Mouse (Mus musculus) heart, embryonic 15.5 days (tissue): ENCODE results near the gene Ubald2. TPM values are rescaled to one million over a fixed set of nuclear protein-coding genes. Genes with fewer than 3 reads are reported as not detected.
A peak's percentile ranks its signal among the peaks of the same experiment; 100 is the strongest.
"Not testable (repeated sequence)": the region's sequence is repeated elsewhere in the genome, so short reads cannot be mapped to it uniquely, and the experiment has no call there.

Experiments used
- ATAC-seq: fragments of 200-750 bp; cut with Nextera tagmentation; replicated peaks from 2 replicates; pipeline ENCODE4 v1.8.0; 2017; ENCODE audit warnings: low read depth, moderate TSS enrichment; ENCODE audit not compliant: insufficient number of reproducible peaks, insufficient read depth, low FRiP score
- H3K27ac ChIP-seq: fragments of 300-500 bp; sonication (generic); 2 replicates; pipeline ENCODE4 v1.5.1; 2015; ENCODE audit warnings: mild to moderate bottlenecking, inconsistent platforms
- H3K27me3 ChIP-seq: fragments of 300-500 bp; sonication (generic); 2 replicates; pipeline ENCODE4 v1.6.1; 2015; ENCODE audit warnings: inconsistent platforms
- H3K36me3 ChIP-seq: fragments of 300-500 bp; sonication (generic); 2 replicates; pipeline ENCODE4 v1.6.1; 2015; ENCODE audit warnings: mild to moderate bottlenecking, inconsistent platforms
- H3K4me1 ChIP-seq: fragments of 300-500 bp; sonication (generic); replicated peaks from 2 replicates; pipeline ENCODE4 v1.6.1; 2015; ENCODE audit warnings: inconsistent platforms
- H3K4me2 ChIP-seq: fragments of 300-500 bp; sonication (generic); 2 replicates; pipeline ENCODE4 v1.6.1; 2015; ENCODE audit warnings: inconsistent platforms, mild to moderate bottlenecking, moderate library complexity
- H3K4me3 ChIP-seq: fragments of 300-500 bp; sonication (generic); 2 replicates; pipeline ENCODE4 v1.5.1; 2015; ENCODE audit warnings: mild to moderate bottlenecking, inconsistent platforms
- H3K9ac ChIP-seq: fragments of 300-500 bp; sonication (generic); 2 replicates; pipeline ENCODE4 v1.6.1; 2015; ENCODE audit warnings: mild to moderate bottlenecking, inconsistent platforms
- H3K9me3 ChIP-seq: fragments of 300-500 bp; sonication (generic); replicated peaks from 2 replicates; pipeline ENCODE4 v1.6.1; 2016; ENCODE audit warnings: inconsistent platforms
- WGBS: fragments of 180-500 bp; shearing (Covaris S2); methylation state at CpG from one replicate; pipeline ENCODE4 v1.1.7; 2015; ENCODE audit warnings: mixed read lengths; 5-methylcytosine and 5-hydroxymethylcytosine counted together
- polyA plus RNA-seq: library from polyadenylated mRNA; unstranded; fragments of >200 nt; fragmentation: Nextera tagmentation; extraction: Ambion mirVana; gene quantifications from 2 replicates; pipeline ENCODE4 v1.2.1, GENCODE M21; 2015

Ubald2 gene
- polyA plus RNA-seq, 1 experiment from 2014 or later: 29.3 TPM

DNA sequence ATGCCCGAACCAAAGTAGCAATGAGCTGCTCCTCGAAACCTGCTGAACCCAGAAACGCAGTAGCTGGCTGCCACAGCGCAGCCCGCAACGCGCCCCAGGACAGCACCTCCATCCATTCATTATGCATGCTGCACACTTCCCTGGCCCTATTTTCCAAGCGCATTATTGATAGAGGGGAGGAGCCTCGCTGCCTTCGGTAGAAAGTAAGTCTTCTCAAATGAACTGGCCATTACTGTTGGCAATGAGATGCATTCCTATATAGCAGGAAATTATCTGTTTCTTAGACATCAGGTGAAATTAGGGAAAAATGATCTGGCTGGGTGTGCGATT lies 35.6 kb upstream of the Ubald2 start:
- 85% methylated on average over 11 of the region's 11 CpGs for WGBS
- Histone ChIP-seq H3K4me2 (no peak overlapping the region), H3K9me3 (no peaks in the 10 kb centered on the region), H3K4me1 (peaks cover 7% of the 10 kb centered on the region; the same call in 1 of the 2 replicates), H3K36me3 (no peaks in the 10 kb centered on the region), H3K27me3 (no peaks in the 10 kb centered on the region), H3K27ac (no peak overlapping the region), H3K4me3 (no peak overlapping the region), H3K9ac (no peak overlapping the region)
- no peak for ATAC-seq

DNA sequence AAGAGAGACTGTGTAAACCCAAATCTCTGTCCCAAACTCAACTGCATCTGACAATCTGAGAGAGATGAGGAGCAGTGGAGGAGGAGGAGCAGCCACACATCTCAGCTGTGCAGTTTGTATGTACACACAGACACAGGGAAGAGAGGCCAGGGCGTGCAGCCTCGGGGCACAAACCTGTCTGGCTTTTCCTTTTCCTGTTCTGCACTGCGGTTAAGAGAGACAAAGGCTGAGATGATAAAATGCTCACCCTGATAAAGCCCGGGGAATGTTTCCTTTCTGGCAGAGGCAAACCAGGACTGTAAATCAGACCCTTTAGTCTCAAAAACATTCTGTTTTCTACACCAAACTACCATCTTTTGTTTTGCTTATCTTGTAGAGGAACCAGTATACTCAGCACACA lies 33.3 kb upstream of the Ubald2 start:
- no peaks in the 10 kb centered on the region for H3K36me3 ChIP-seq
- WGBS: 13% methylated on average over 4 of the region's 4 CpGs
- H3K27ac ChIP-seq: peak overlapping the region; percentile 18; the same call in 1 of the 2 replicates
- no peaks in the 10 kb centered on the region for H3K9me3 ChIP-seq
- H3K4me1 ChIP-seq: peaks cover 5% of the 10 kb centered on the region; the same call in 1 of the 2 replicates
- ATAC-seq: no peak; the same call in 1 of the 2 replicates
- H3K27me3 ChIP-seq: no peaks in the 10 kb centered on the region
- H3K4me3 ChIP-seq: no peak overlapping the region
- H3K9ac ChIP-seq: no peak overlapping the region
- no peak overlapping the region for H3K4me2 ChIP-seq

DNA sequence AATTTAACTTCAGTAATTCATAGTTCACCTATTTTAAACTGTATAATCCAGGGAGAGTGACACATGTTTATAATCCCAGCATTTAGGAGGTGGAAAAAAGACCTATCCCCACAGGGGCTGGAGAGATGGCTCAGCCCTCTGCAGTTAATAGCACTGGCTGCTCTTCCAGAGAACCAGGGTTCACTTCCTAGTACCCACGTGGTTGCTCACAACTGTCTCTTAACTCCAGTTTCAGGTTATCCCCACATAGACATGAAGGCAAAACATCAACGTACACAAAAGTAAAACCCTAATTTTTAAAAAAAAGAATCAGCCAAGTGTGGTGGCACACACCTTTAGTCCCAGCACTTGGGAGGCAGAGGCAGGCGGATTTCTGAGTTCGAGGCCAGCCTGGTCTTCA lies 28.3 kb upstream of the Ubald2 start:
- Histone ChIP-seq H3K4me3 (no peak overlapping the region), H3K9ac (no peak overlapping the region), H3K4me2 (no peak overlapping the region), H3K27me3 (no peaks in the 10 kb centered on the region), H3K36me3 (no peaks in the 10 kb centered on the region), H3K27ac (no peak overlapping the region), H3K4me1 (peaks cover 2% of the 10 kb centered on the region; the same call in 1 of the 2 replicates), H3K9me3 (no peaks in the 10 kb centered on the region)
- WGBS: 86% methylated on average over 4 of the region's 4 CpGs
- ATAC-seq: no peak

DNA sequence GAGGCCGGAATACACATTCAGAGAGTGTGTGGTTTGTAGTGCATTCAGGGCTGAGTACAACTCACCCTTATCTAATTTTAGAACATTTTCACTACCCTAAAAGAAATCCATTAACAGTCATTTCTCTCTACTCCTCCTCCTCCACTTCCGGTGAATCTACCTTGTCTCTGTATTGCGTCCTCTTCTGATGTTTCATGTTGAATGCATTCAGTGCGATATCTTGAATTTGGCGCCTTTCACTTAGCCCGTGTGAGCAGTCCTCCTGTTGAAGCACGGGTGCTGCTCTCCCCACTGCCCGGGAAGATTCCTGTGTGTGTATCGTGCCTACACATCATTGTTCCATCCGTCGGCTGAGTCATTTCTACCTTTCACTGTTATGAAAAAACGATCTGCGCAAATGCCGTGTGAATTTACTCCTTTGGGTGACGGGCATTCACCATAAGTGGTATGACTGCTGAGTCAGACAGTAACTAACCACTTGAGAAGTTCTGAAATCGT lies 27.6 kb upstream of the Ubald2 start:
- H3K36me3 ChIP-seq: no peaks in the 10 kb centered on the region
- H3K27me3 ChIP-seq: no peaks in the 10 kb centered on the region; the same call in 1 of the 2 replicates
- H3K4me2 ChIP-seq: no peak overlapping the region
- no peak overlapping the region for H3K27ac ChIP-seq
- no peaks in the 10 kb centered on the region for H3K9me3 ChIP-seq
- 86% methylated on average over 16 of the region's 16 CpGs for WGBS
- H3K4me3 ChIP-seq: no peak overlapping the region
- ATAC-seq: no peak
- H3K4me1 ChIP-seq: peaks cover 2% of the 10 kb centered on the region; the same call in 1 of the 2 replicates
- no peak overlapping the region for H3K9ac ChIP-seq

DNA sequence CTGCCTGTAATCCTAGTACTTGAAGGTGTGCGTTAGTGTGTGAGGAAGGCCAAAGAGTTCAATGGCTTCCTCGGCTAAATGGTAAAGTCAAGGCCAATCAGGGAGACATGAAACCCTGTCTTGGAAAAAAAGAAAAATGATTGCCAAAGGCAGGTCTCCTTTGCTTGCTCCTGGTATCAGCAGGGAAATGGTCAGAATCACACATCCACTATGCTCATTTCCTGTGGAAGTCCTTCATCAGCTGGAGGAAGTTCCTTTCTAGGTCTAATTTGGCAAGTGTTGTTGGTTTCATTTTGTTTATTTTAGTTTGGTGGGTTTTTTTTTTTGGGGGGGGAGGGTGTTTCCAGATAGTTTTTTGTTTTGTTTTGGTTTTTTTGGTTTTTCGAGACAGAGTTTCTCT lies 24.9 kb upstream of the Ubald2 start:
- H3K27me3 ChIP-seq: no peaks in the 10 kb centered on the region; the same call in 1 of the 2 replicates
- H3K4me1 ChIP-seq: peaks cover 19% of the 10 kb centered on the region
- no peak overlapping the region for H3K4me2 ChIP-seq
- H3K9me3 ChIP-seq: no peaks in the 10 kb centered on the region
- H3K36me3 ChIP-seq: no peaks in the 10 kb centered on the region
- 78% methylated on average over 3 of the region's 3 CpGs for WGBS
- no peak for ATAC-seq
- H3K27ac ChIP-seq: no peak overlapping the region
- no peak overlapping the region for H3K4me3 ChIP-seq
- no peak overlapping the region for H3K9ac ChIP-seq

DNA sequence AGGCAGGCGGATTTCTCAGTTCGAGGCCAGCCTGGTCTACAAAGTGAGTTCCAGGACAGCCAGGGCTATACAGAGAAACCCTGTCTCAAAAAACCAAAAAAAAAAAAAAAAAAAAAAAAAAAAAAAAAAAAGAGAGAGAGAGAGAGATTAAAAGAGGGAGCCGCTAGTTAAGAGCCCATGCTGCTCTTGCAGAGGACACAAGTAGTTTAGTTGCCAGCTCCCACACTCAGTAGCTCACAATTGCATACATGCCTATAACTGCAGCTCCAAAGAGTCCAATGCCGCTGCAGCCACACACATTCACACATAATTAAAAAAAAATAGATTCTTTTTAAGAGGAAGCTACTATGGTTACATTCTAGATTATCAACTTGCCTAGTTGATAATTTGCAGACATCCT lies 23.5 kb upstream of the Ubald2 start:
- WGBS: 90% methylated on average over 4 of the region's 4 CpGs
- not testable (repeated sequence) for ATAC-seq, H3K9ac ChIP-seq

DNA sequence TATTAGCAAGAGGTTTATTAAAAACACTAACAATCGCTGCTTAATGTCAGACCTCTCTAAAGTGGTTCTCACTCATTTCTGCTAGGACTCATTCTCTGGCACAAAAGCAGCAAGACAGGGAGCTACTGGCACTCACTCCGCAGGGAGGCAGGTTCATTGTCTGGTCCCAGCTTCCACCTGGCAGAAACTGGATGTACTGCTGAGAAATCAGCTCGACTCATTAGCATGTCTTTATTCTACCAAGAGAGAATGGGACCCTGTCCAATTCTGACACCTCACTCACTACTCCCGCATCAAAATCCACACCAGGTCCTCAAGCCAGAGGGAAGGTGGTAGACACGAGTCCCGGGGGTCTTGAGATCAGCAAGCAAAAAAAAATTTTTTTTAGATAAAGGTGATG lies 22.3 kb upstream of the Ubald2 start:
- Histone ChIP-seq H3K4me1 (peaks cover 19% of the 10 kb centered on the region), H3K4me2 (peak overlapping the region; percentile 99), H3K9ac (peak overlapping the region; percentile 71; the same call in 1 of the 2 replicates), H3K4me3 (peak overlapping the region; percentile 82), H3K27me3 (no peaks in the 10 kb centered on the region; the same call in 1 of the 2 replicates), H3K9me3 (no peaks in the 10 kb centered on the region), H3K36me3 (no peaks in the 10 kb centered on the region), H3K27ac (no peak overlapping the region)
- ATAC-seq: no peak
- WGBS: 32% methylated on average over 6 of the region's 6 CpGs

More for the DNA sequence above, 23.5 kb upstream of the Ubald2 start:
- H3K9me3 ChIP-seq, H3K27ac ChIP-seq, H3K4me2 ChIP-seq, H3K4me3 ChIP-seq, H3K36me3 ChIP-seq, H3K27me3 ChIP-seq: not testable (repeated sequence)
- peaks cover 19% of the 10 kb centered on the region for H3K4me1 ChIP-seq

DNA sequence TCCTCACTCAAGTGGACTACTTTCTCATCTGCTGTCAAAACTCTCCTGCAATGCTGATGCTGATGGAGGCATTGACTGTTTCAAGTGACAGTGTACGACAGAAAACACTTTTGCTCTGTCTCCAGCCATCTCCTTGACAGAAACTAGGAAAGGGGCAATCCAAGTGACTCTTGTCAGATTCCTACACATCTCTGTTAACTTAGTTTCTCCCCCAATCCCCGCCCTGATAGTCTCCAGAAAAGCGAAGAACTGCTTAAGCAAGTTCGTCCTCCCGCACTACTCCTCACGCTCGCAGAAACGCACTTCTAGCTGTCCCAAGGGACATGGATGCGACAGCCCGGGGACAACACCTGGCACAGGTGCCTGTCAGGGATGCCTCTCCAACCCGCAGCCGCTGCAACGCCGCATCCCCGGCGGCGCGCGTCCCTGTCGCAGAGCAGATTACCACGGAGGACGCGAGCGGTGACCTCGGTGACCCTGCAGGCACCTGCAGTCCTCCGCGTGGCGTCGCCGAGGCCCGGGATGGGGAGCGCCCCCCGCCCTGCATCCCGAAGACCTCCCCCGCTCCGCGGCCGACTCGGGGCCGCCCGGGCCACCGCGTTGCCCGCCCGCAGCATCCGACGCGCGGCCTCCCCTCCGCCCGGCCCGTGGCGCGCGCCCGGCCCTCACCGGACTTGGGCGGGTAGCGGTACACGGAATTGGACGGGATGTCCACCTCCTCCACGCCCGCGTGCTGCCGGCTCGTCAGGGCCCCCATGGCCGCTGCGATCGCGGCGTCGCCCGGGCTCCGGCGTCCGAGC lies 21.7 kb upstream of the Ubald2 start:
- Histone ChIP-seq H3K4me2 (peak overlapping the region; percentile 99), H3K27ac (peak overlapping the region; percentile 11; the same call in 1 of the 2 replicates), H3K9me3 (no peaks in the 10 kb centered on the region), H3K4me3 (peak overlapping the region; percentile 82), H3K36me3 (no peaks in the 10 kb centered on the region), H3K27me3 (no peaks in the 10 kb centered on the region; the same call in 1 of the 2 replicates), H3K4me1 (peaks cover 19% of the 10 kb centered on the region), H3K9ac (peak overlapping the region; percentile 71)
- peak; percentile 34 for ATAC-seq
- 1% methylated on average over 70 of the region's 76 CpGs for WGBS

DNA sequence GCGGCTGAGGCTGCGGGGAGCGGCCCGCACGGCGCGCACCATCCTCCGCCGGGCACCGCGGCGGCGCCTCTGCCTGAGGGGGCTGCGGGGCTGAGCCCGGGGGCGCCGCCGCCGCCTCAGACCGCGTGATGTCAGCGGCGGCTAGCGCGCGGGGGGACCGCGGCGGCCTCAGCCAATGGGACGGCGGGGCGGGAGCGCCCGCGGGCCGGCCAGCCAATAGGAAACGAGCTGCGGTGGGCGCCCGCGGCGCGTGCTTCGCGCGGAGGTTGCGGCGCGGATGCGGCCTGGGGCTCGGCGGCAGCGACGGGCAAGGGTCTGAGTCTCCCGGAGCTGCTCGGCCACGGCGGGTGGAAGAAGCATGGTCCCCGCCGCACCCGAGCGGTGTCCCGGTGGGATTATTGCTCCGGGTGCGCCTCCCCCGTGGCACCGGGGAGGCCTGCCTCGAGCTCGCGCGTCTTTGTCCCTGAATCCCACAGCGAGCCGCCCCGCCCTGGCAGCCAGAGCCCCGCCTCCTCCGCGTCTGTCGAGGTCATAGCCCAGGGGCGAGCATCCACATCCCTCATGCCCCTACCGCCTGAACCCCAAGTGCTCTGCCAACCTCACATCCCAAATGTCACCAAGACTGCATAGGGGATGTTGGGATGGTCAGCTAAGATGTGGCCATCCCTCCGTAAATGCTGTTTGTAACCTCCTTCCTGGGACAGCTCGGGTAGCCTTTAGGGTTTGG lies 20.8 kb upstream of the Ubald2 start, which contains the start of gene Rnf157:
TSS of gene Rnf157 (minus strand) at position 129 of the 727 bp plus-strand sequence.
- peak; percentile 90 for ATAC-seq
- 2% methylated on average over 67 of the region's 82 CpGs for WGBS
- peak within 1 kb of the TSS; percentile 11; the same call in 1 of the 2 replicates for H3K27ac ChIP-seq

DNA sequence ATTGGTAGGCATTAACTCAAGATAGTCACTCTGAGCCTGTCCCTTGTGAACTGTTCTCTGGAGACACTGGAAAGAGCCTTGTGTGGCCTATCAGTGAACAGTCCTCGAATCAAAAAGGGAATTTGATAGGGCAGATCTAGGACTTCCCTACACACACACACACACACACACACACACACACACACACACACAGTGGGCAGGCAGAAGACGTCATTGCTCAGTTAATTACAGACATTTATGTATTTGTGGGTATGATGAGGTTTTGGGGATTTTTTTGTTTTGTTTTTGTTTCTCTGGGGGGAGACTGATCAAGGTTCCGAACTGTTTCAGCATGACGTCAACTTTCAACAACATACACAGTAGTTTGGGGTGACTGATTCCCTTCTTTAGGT lies 20.3 kb upstream of the Ubald2 start:
- H3K27ac ChIP-seq: no peak overlapping the region
- H3K27me3 ChIP-seq: no peaks in the 10 kb centered on the region; the same call in 1 of the 2 replicates
- H3K4me2 ChIP-seq: peak overlapping the region; percentile 99
- ATAC-seq: no peak
- peak overlapping the region; percentile 82 for H3K4me3 ChIP-seq
- H3K36me3 ChIP-seq: no peaks in the 10 kb centered on the region
- peak overlapping the region; percentile 71 for H3K9ac ChIP-seq
- WGBS: 73% methylated on average over 4 of the region's 4 CpGs
- peaks cover 23% of the 10 kb centered on the region for H3K4me1 ChIP-seq
- no peaks in the 10 kb centered on the region for H3K9me3 ChIP-seq

More for the DNA sequence above, 20.8 kb upstream of the Ubald2 start, which contains the start of gene Rnf157:
- Histone ChIP-seq H3K4me2 (peak within 1 kb of the TSS; percentile 99), H3K36me3 (no peaks in the 10 kb centered on the region), H3K4me1 (peaks cover 20% of the 10 kb centered on the region), H3K9ac (peak within 1 kb of the TSS; percentile 71), H3K9me3 (no peaks in the 10 kb centered on the region), H3K27me3 (no peaks in the 10 kb centered on the region; the same call in 1 of the 2 replicates), H3K4me3 (peak within 1 kb of the TSS; percentile 82)
